Mouse (Mus musculus): Measurements from ENCODE around the gene Speg. TPM values are rescaled to one million over a fixed set of nuclear protein-coding genes. Genes with fewer than 3 reads are reported as not detected.

Speg gene
- not detected for total RNA-seq (2023)

GRCm38 (mm10) chr1:75374950-75375936 is at the start of gene Speg:
Speg (plus strand) TSS chr1:75375297.

GRCm38 (mm10) chr1:75360112-75361031 is 14.7 kb upstream of the Speg start, which contains the start of gene Des:
Des (plus strand) TSS chr1:75360329.

GRCm38 (mm10) chr1:75435475-75436328 is 60.6 kb downstream of the Speg start, which contains the start of gene Gmppa:
Gmppa (plus strand) TSS chr1:75435930.

GRCm38 (mm10) chr1:75450314-75451005 is 75.4 kb downstream of the Speg start, which contains the start of gene Asic4:
Asic4 (plus strand) TSS chr1:75450436.

DNA sequence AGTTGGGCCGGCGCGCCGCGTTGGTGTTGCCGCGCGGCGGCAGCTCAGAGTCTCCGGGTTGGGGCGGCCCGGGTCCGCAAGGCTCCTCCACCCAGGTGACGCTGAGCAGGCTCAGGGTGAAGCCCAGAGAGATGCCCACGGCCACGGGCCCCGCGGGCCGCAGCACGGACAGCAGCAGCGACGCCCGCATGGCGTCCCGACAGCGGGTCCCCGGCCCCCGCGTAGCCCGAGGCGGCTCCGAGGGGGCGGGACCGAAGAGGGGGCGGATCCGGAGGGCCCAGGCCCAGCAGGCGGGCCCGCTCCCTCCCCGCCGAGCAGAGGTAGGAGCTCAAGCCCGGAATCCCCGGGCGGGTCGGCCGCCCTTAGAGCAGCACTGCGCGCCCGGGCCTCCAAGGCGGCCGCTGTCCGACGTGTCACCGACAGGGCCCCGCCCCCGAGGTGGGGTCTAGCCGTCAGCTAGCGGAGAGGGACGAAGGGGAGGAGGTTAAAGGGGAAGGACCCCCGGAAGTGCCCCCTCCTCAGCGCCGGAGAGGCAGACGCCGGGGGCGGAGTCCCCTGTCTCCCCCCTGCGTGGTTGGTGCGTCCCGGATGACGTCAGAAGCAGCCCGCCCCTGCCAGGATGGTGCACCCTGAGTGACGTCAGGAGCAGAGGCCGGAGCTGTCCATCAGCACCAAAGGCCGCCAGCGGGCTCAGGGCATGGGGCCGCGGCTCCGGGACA is 104.0 kb downstream of the Speg start, which contains the start of the genes Chpf and Tmem198:
Gene Chpf (minus strand): TSS at position 392 of the 719 bp plus-strand sequence.
Gene Tmem198 (plus strand): TSS at position 617 of the 719 bp plus-strand sequence.

Other genes starting within 250 kb of the Speg start
- 1 to 10 TPM in 1 of 2 experiments, under 1 TPM in 1; 0.97 to 1.7 TPM for gene Slc23a3, start 241.4 kb upstream of the Speg start, total RNA-seq (2023)
- 100 to 1,000 TPM; 107 to 118 TPM for gene Cnppd1, start 232.6 kb upstream of the Speg start, total RNA-seq (2023)
- 10 to 100 TPM; 67.3 to 75.8 TPM for gene Retreg2, start 232.5 kb upstream of the Speg start, total RNA-seq (2023)
- 10 to 100 TPM; 52.0 to 53.7 TPM for gene Zfand2b, start 206.7 kb upstream of the Speg start, total RNA-seq (2023)
- gene Abcb6, start 194.9 kb upstream of the Speg start, total RNA-seq (2023) = 10 to 100 TPM in 1 of 2 experiments, 1 to 10 TPM in 1; 9.1 to 15.4 TPM
- gene Ankzf1, start 183.1 kb upstream of the Speg start, total RNA-seq (2023) = 10 to 100 TPM; 20.1 to 20.9 TPM
- 10 to 100 TPM; 69.5 to 69.6 TPM for gene Atg9a, start 183.1 kb upstream of the Speg start, total RNA-seq (2023)
- 10 to 100 TPM; 20.6 to 23.3 TPM for gene Glb1l, start 164.5 kb upstream of the Speg start, total RNA-seq (2023)
- 100 to 1,000 TPM; 136 to 150 TPM for gene Stk16, start 164.5 kb upstream of the Speg start, total RNA-seq (2023)
- gene Tuba4a, start 155.4 kb upstream of the Speg start, total RNA-seq (2023) = 100 to 1,000 TPM; 408 to 432 TPM
- not detected for gene A630095N17Rik, start 143.2 kb upstream of the Speg start, total RNA-seq (2023)
- 10 to 100 TPM; 13.0 to 17.9 TPM for gene Dnajb2, start 138.9 kb upstream of the Speg start, total RNA-seq (2023)
- gene Ptprn, start 110.8 kb upstream of the Speg start, total RNA-seq (2023) = not detected
- not detected for gene Resp18, start 96.9 kb upstream of the Speg start, total RNA-seq (2023)
- 10 to 100 TPM; 26.2 to 31.6 TPM for gene Dnpep, start 57.3 kb upstream of the Speg start, total RNA-seq (2023)
- gene Des, start 15.0 kb upstream of the Speg start, total RNA-seq (2023) = under 1 TPM; 0.11 to 0.38 TPM
- gene Gmppa, start 60.6 kb downstream of the Speg start, total RNA-seq (2023) = 10 to 100 TPM; 46.4 to 47.9 TPM
- gene Asic4, start 75.1 kb downstream of the Speg start, total RNA-seq (2023) = not detected
- 1 to 10 TPM; 1.2 to 1.5 TPM for gene Chpf, start 104.0 kb downstream of the Speg start, total RNA-seq (2023)
- gene Tmem198, start 104.2 kb downstream of the Speg start, total RNA-seq (2023) = not detected
- under 1 TPM in 1 of 2 experiments, not detected in 1; 0.24 TPM for gene Obsl1, start 131.2 kb downstream of the Speg start, total RNA-seq (2023)
- gene Inha, start 131.8 kb downstream of the Speg start, total RNA-seq (2023) = not detected
- 10 to 100 TPM; 32.4 to 36.6 TPM for gene Stk11ip, start 146.2 kb downstream of the Speg start, total RNA-seq (2023)
- under 1 TPM in 1 of 2 experiments, not detected in 1; 0.13 TPM for gene Slc4a3, start 171.0 kb downstream of the Speg start, total RNA-seq (2023)

Data from neutrophil, adult 83 days (primary cell).